Mouse (Mus musculus): ENCODE results near the gene Cdh26.
A peak's percentile ranks its signal among the peaks of the same experiment; 100 is the strongest.

Cdh26 gene

DNA sequence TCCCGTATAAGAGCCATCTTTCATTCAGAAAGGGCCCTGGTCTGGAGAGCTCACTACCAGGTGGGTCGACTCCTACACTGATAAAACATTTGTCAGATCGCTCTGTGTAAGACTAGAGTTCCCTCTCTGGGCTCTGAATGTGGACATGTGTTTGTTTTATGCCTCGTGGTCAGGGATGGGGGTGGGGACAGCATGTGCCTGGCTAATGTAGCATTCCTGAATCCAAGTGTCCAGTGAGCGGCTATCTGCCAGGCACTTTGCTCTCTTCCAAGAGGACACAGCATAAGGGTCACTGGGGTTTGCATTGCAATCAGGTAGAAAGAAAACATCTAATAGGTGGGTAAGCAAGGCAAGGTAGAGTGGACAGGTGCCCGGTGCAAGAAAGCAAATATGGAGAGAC, 77.9 kb downstream of the Cdh26 start:
- DNase-seq (ENCODE audit: low spot score in 2 of 2), result no peak

GRCm38 (mm10) chr2:178513043-178513442, 82.7 kb downstream of the Cdh26 start:
- DNase-seq (ENCODE audit: low spot score in 2 of 2), result no peak

- DNase-seq (ENCODE audit: low spot score in 2 of 2), result peak in 1 of 2 experiments; percentile 19
Observed at GRCm38 (mm10) chr2:178513636-178514071, 83.3 kb downstream of the Cdh26 start.

- DNase-seq (ENCODE audit: low spot score in 2 of 2), result no peak
Observed at GRCm38 (mm10) chr2:178516421-178516820, 86.1 kb downstream of the Cdh26 start.

DNA sequence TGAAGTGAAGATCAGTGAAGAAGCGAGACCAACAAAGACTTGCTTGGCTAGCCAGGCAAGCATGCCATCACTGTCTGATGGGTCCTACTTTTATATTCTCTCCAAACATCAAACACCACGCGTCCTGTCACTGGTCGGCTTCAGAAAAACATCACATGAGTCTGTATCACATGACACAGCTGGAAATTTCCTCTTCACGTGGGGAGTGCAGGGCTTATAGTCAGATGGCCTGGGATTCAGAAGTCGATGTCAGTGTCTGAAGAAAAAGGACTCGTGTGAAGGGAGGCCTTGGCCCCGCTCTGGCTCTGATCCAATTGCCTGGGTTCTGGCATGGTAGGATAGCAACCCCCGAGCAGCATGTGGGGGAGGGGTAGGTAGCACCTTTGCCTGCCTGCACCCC, 86.6 kb downstream of the Cdh26 start:
- no peak for DNase-seq (ENCODE audit: low spot score in 2 of 2)

GRCm38 (mm10) chr2:178519321-178519720, 89.0 kb downstream of the Cdh26 start:
- no peak for DNase-seq (ENCODE audit: low spot score in 2 of 2)

DNA sequence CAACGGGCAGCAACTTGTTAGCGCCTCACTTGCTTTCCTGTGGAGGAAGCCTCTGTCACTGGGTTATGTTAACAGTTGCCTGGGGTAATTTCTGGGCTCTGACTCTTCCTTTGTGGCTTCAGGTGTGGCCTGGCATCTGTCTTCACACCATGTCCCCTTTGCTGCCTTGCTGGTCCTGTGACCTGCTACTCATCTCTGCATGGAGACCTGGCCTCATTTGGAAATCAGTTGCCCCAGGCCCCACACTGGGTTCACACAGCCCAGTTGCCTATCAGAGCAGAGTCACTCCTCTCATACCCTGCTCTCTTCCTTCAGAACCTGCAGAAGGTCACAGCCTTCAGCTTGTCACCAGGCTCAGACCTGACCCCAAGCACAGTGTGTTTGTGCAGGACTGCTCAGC, 89.9 kb downstream of the Cdh26 start:
- no peak for DNase-seq (ENCODE audit: low spot score in 2 of 2)

- DNase-seq (ENCODE audit: low spot score in 2 of 2), result no peak
Observed at GRCm38 (mm10) chr2:178522331-178522730, 92.0 kb downstream of the Cdh26 start.

- DNase-seq (ENCODE audit: low spot score in 2 of 2), result no peak
Observed at GRCm38 (mm10) chr2:178522786-178523185, 92.5 kb downstream of the Cdh26 start.

DNA sequence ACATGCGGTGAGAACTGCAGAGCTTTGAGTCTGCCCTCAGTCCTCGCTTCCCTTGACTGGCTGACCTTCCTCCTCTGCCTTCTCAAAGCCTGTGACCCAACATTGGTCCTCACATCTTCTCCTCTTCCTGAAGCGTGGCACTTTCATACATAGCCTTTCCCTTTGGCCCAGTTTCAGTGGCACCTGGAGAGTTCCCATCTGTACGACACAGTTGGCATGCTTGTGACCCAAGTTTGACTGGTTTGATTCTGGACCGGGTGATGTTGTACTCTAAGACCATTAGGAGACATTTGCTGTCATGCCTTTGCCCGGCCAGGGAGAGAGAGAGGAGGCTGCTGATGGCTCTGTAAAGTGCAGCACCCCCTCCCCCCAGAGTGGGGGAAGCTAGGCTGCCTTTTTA, 96.4 kb downstream of the Cdh26 start:
- no peak for DNase-seq (ENCODE audit: low spot score in 2 of 2)

DNA sequence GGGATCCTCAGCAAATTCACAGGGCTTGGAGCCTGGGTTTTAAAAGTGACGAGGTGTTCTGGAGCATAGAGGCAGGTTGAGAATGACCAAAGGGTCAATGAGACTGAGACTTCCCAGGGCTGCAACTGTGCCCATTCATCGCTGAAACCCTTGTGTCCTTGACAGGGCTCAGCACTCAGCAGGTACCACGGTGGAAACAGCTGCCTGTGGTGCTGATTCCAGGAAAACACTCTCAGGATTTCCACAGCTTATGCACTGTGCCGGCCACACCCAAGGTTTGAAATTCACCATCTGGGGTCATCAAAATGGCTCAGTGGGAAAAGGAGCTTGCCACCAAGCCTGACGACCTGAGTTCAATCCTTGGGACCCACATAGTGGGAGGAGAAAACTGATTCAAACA, 100.9 kb downstream of the Cdh26 start:
- no peak for DNase-seq (ENCODE audit: low spot score in 2 of 2)

GRCm38 (mm10) chr2:178536574-178536973, 106.2 kb downstream of the Cdh26 start:
- DNase-seq (ENCODE audit: low spot score in 2 of 2), result no peak

All from right cerebral cortex, adult 2 months (tissue).